Mouse (Mus musculus) midbrain, embryonic 16.5 days (tissue): ENCODE results near the gene Cep250. TPM values are rescaled to one million over a fixed set of nuclear protein-coding genes. Genes with fewer than 3 reads are reported as not detected.
A peak's percentile ranks its signal among the peaks of the same experiment; 100 is the strongest.

Source experiments
- ATAC-seq: fragments of 200-750 bp; cut with Nextera tagmentation; 2 replicates; pipeline ENCODE4 v1.8.0; 2017; ENCODE audit warnings: moderate TSS enrichment
- H3K27ac ChIP-seq: fragments of 300-500 bp; sonication (generic); 2 replicates; pipeline ENCODE4 v1.5.1; 2014; ENCODE audit warnings: mild to moderate bottlenecking, low read length, mixed read lengths
- H3K27me3 ChIP-seq: fragments of 300-500 bp; sonication (generic); 2 replicates; pipeline ENCODE4 v1.6.1; 2014; ENCODE audit warnings: low read depth, low read length, mixed read lengths; ENCODE audit not compliant: control insufficient read depth, insufficient read depth
- H3K36me3 ChIP-seq: fragments of 300-500 bp; sonication (generic); 2 replicates; pipeline ENCODE4 v1.6.1; 2014; ENCODE audit warnings: mild to moderate bottlenecking, low read length, moderate library complexity, mixed read lengths; ENCODE audit not compliant: control insufficient read depth, insufficient read depth
- H3K4me1 ChIP-seq: fragments of 300-500 bp; sonication (generic); 2 replicates; pipeline ENCODE4 v1.6.1; 2014; ENCODE audit warnings: mild to moderate bottlenecking, low read length, mixed read lengths; ENCODE audit not compliant: control insufficient read depth, insufficient read depth
- H3K4me2 ChIP-seq: fragments of 300-500 bp; sonication (generic); 2 replicates; pipeline ENCODE4 v1.6.1; 2014; ENCODE audit warnings: mild to moderate bottlenecking, low read length, mixed read lengths
- H3K4me3 ChIP-seq: fragments of 300-500 bp; sonication (generic); 2 replicates; pipeline ENCODE4 v1.5.1; 2014; ENCODE audit warnings: low read depth, mild to moderate bottlenecking, low read length, moderate library complexity, mixed read lengths
- H3K9ac ChIP-seq: fragments of 300-500 bp; sonication (generic); 2 replicates; pipeline ENCODE4 v1.6.1; 2014; ENCODE audit warnings: low read depth, low read length, mixed read lengths
- H3K9me3 ChIP-seq: fragments of 300-500 bp; sonication (generic); replicated peaks from 2 replicates; pipeline ENCODE4 v1.6.1; 2014; ENCODE audit warnings: mild to moderate bottlenecking, low read length, mixed read lengths; ENCODE audit not compliant: control insufficient read depth, poor library complexity, severe bottlenecking
- WGBS: fragments of 180-500 bp; shearing (Covaris S2); extraction: QIAGEN DNeasy Blood & Tissue Kit; methylation state at CpG from one replicate; pipeline ENCODE4 v1.1.7; 2014; 5-methylcytosine and 5-hydroxymethylcytosine counted together
- polyA plus RNA-seq: library from polyadenylated mRNA; unstranded; fragments of >200 nt; fragmentation: Nextera tagmentation; extraction: Ambion mirVana; gene quantifications from 2 replicates; pipeline ENCODE4 v1.2.1, GENCODE M21; 2015

Cep250 gene
- polyA plus RNA-seq, 1 experiment from 2014 or later: 13.3 TPM

- WGBS: 72% methylated on average over 4 of the region's 4 CpGs
- Histone ChIP-seq H3K9me3 (no peaks in the 10 kb centered on the region), H3K4me3 (no peak overlapping the region), H3K9ac (0 out of 2 replicates have a peak overlapping the region, but pooled peaks have one; percentile 6), H3K27ac (no peak overlapping the region), H3K36me3 (peaks cover 74% of the 10 kb centered on the region), H3K4me1 (no peaks in the 10 kb centered on the region), H3K27me3 (no peaks in the 10 kb centered on the region), H3K4me2 (no peak overlapping the region)
- no peak for ATAC-seq
These were observed 32.8 kb downstream of the Cep250 start for GRCm38 (mm10) chr2:155989085-155989484.

GRCm38 (mm10) chr2:155991151-155991550 is 34.9 kb downstream of the Cep250 start:
- no peak overlapping the region for H3K4me3 ChIP-seq
- no peak overlapping the region for H3K9ac ChIP-seq
- 95% methylated on average over 10 of the region's 10 CpGs for WGBS
- no peak for ATAC-seq
- H3K4me2 ChIP-seq: no peak overlapping the region
- no peaks in the 10 kb centered on the region for H3K27me3 ChIP-seq
- H3K4me1 ChIP-seq: no peaks in the 10 kb centered on the region
- H3K36me3 ChIP-seq: peaks cover 73% of the 10 kb centered on the region
- no peak overlapping the region for H3K27ac ChIP-seq
- H3K9me3 ChIP-seq: no peaks in the 10 kb centered on the region

- 82% methylated on average over 14 of the region's 14 CpGs for WGBS
- Histone ChIP-seq H3K27ac (no peak overlapping the region), H3K4me2 (no peak overlapping the region), H3K9ac (no peak overlapping the region), H3K4me1 (no peaks in the 10 kb centered on the region), H3K36me3 (peaks cover 73% of the 10 kb centered on the region), H3K27me3 (no peaks in the 10 kb centered on the region), H3K9me3 (no peaks in the 10 kb centered on the region), H3K4me3 (no peak overlapping the region)
- no peak for ATAC-seq
These were observed 35.6 kb downstream of the Cep250 start for GRCm38 (mm10) chr2:155991863-155992321.

- ATAC-seq: no peak
- WGBS: 90% methylated on average over 4 of the region's 4 CpGs
- H3K27me3 ChIP-seq: no peaks in the 10 kb centered on the region
- peaks cover 3% of the 10 kb centered on the region for H3K36me3 ChIP-seq
- no peak overlapping the region for H3K27ac ChIP-seq
- no peaks in the 10 kb centered on the region for H3K9me3 ChIP-seq
- no peak overlapping the region for H3K4me2 ChIP-seq
- H3K4me3 ChIP-seq: no peak overlapping the region
- peaks cover 9% of the 10 kb centered on the region for H3K4me1 ChIP-seq
- no peak overlapping the region for H3K9ac ChIP-seq
These were observed 49.1 kb downstream of the Cep250 start for GRCm38 (mm10) chr2:156005393-156005792.

- ATAC-seq: peak; percentile 100
- Histone ChIP-seq H3K9ac (peak within 1 kb of the TSS; percentile 94), H3K27ac (peak within 1 kb of the TSS; percentile 82), H3K27me3 (no peaks in the 10 kb centered on the region), H3K9me3 (no peaks in the 10 kb centered on the region), H3K4me1 (peaks cover 9% of the 10 kb centered on the region), H3K36me3 (peaks cover 18% of the 10 kb centered on the region), H3K4me3 (peak within 1 kb of the TSS; percentile 96), H3K4me2 (peak within 1 kb of the TSS; percentile 83)
- WGBS: under 1% methylated on average over 44 of the region's 45 CpGs
These were observed 51.8 kb downstream of the Cep250 start, which contains the start of the genes 6430550D23Rik and Ergic3 for GRCm38 (mm10) chr2:156007888-156008532. Gene 6430550D23Rik (minus strand): TSS chr2:156007977. Gene Ergic3 (plus strand): TSS chr2:156008045.

- H3K9ac ChIP-seq: no peak overlapping the region
- H3K4me2 ChIP-seq: no peak overlapping the region
- no peaks in the 10 kb centered on the region for H3K9me3 ChIP-seq
- H3K4me1 ChIP-seq: no peaks in the 10 kb centered on the region
- WGBS: 92% methylated on average over 3 of the region's 3 CpGs
- no peak overlapping the region for H3K27ac ChIP-seq
- peaks cover 54% of the 10 kb centered on the region for H3K36me3 ChIP-seq
- no peak for ATAC-seq
- H3K27me3 ChIP-seq: no peaks in the 10 kb centered on the region
- H3K4me3 ChIP-seq: no peak overlapping the region
These were observed 61.8 kb downstream of the Cep250 start for GRCm38 (mm10) chr2:156018106-156018505.

- Histone ChIP-seq H3K9ac (no peak overlapping the region), H3K27me3 (no peaks in the 10 kb centered on the region), H3K4me3 (no peak overlapping the region), H3K36me3 (peaks cover 23% of the 10 kb centered on the region), H3K27ac (no peak overlapping the region), H3K4me2 (no peak overlapping the region), H3K9me3 (no peaks in the 10 kb centered on the region), H3K4me1 (no peaks in the 10 kb centered on the region)
- WGBS: 92% methylated on average over 8 of the region's 8 CpGs
- no peak for ATAC-seq
These were observed 65.0 kb downstream of the Cep250 start for GRCm38 (mm10) chr2:156021219-156021618.

- no peak for ATAC-seq
- WGBS: 95% methylated on average over 2 of the region's 2 CpGs
- no peak overlapping the region for H3K27ac ChIP-seq
- no peak overlapping the region for H3K4me3 ChIP-seq
- H3K4me1 ChIP-seq: no peaks in the 10 kb centered on the region
- no peak overlapping the region for H3K4me2 ChIP-seq
- H3K9ac ChIP-seq: no peak overlapping the region
- H3K27me3 ChIP-seq: no peaks in the 10 kb centered on the region
- no peaks in the 10 kb centered on the region for H3K9me3 ChIP-seq
- peaks cover 19% of the 10 kb centered on the region for H3K36me3 ChIP-seq
These were observed 65.5 kb downstream of the Cep250 start for GRCm38 (mm10) chr2:156021765-156022164.

- Histone ChIP-seq H3K4me3 (no peak overlapping the region), H3K27me3 (no peaks in the 10 kb centered on the region), H3K4me1 (no peaks in the 10 kb centered on the region), H3K9ac (no peak overlapping the region), H3K4me2 (no peak overlapping the region), H3K9me3 (no peaks in the 10 kb centered on the region), H3K27ac (no peak overlapping the region), H3K36me3 (no peaks in the 10 kb centered on the region)
- no peak for ATAC-seq
These were observed 69.2 kb downstream of the Cep250 start for GRCm38 (mm10) chr2:156025482-156025881.
